Mouse (Mus musculus) lung, embryonic 14.5 days (tissue): Measurements from ENCODE around the gene Gm7579. TPM values are rescaled to one million over a fixed set of nuclear protein-coding genes. Genes with fewer than 3 reads are reported as not detected.
"Not testable (repeated sequence)": the region's sequence is repeated elsewhere in the genome, so short reads cannot be mapped to it uniquely, and the experiment has no call there.

Experiments used
- ATAC-seq: fragments of 200-750 bp; cut with Nextera tagmentation; 2 replicates; pipeline ENCODE4 v1.8.0; 2017; ENCODE audit warnings: mild to moderate bottlenecking, moderate TSS enrichment, moderate library complexity; ENCODE audit not compliant: insufficient read depth
- DNase-seq: peaks from one replicate; pipeline ENCODE4 v3.0.0-alpha.2; 2015
- H3K27ac ChIP-seq: fragments of 300-500 bp; sonication (generic); 2 replicates; pipeline ENCODE4 v1.5.1; 2014; ENCODE audit warnings: low read depth, mild to moderate bottlenecking, moderate library complexity
- H3K27me3 ChIP-seq: fragments of 300-500 bp; sonication (generic); 2 replicates; pipeline ENCODE4 v1.6.1; 2014; ENCODE audit warnings: low read length, control low read depth; ENCODE audit not compliant: insufficient read depth
- H3K36me3 ChIP-seq: fragments of 300-500 bp; sonication (generic); 2 replicates; pipeline ENCODE4 v1.6.1; 2014; ENCODE audit warnings: control low read depth; ENCODE audit not compliant: insufficient read depth
- H3K4me1 ChIP-seq: fragments of 300-500 bp; sonication (generic); 2 replicates; pipeline ENCODE4 v1.6.1; 2014; ENCODE audit warnings: antibody characterized with exemption, control low read depth; ENCODE audit not compliant: insufficient read depth
- H3K4me2 ChIP-seq: fragments of 300-500 bp; sonication (generic); 2 replicates; pipeline ENCODE4 v1.6.1; 2014; ENCODE audit warnings: mild to moderate bottlenecking
- H3K4me3 ChIP-seq: fragments of 300-500 bp; sonication (generic); 2 replicates; pipeline ENCODE4 v1.5.1; 2014; ENCODE audit warnings: low read depth, low read length
- H3K9ac ChIP-seq: fragments of 300-500 bp; sonication (generic); 2 replicates; pipeline ENCODE4 v1.6.1; 2014
- H3K9me3 ChIP-seq: fragments of 300-500 bp; sonication (generic); 2 replicates; pipeline ENCODE4 v1.6.1; 2016; ENCODE audit warnings: low read depth, low read length, control low read depth
- CTCF ChIP-seq: IDR thresholded peaks from 2 replicates; pipeline ENCODE4 v1.5.1; 2016; ENCODE audit warnings: antibody characterized with exemption, low read depth
- WGBS: fragments of 180-500 bp; shearing (Covaris S2); extraction: QIAGEN DNeasy Blood & Tissue Kit; methylation state at CpG from one replicate; pipeline ENCODE4 v1.1.7; 2014; 5-methylcytosine and 5-hydroxymethylcytosine counted together
- polyA plus RNA-seq: library from polyadenylated mRNA; unstranded; fragments of >200 nt; fragmentation: Nextera tagmentation; extraction: Ambion mirVana; gene quantifications from 2 replicates; pipeline ENCODE4 v1.2.1, GENCODE M21; 2014

Gene Gm7579
- polyA plus RNA-seq, 1 experiment from 2014 or later, result not detected

DNA sequence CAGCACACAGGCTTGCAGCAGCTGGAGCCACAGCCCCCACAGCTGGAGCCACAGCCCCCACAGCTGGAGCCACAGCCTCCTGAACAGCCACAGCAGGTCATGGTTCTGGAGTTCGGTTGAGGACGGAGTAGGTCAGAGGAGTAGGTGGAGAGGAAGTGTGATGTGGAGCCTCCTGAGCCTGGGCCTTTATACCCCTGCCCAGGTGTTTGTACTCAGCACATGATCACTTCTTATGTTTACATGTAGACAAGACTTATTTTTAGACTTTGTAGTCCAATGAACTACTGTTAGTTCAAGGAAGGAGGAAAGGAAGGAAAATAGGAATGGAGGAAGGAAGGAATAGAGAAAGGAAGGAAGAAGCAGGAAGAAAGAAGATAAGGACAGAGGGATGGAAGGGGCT lies 29.3 kb downstream of the Gm7579 start, which contains the start of gene Gm40460:
Gene Gm40460 (minus strand): TSS at position 101 of the 400 bp plus-strand sequence.
- no peaks in the 10 kb centered on the region for H3K4me1 ChIP-seq
- H3K36me3 ChIP-seq, result no peaks in the 10 kb centered on the region
- no peak within 1 kb of the TSS for H3K27ac ChIP-seq
- no peak within 1 kb of the TSS for H3K4me2 ChIP-seq
- H3K27me3 ChIP-seq, result no peaks in the 10 kb centered on the region
- DNase-seq, result no peak
- 25% methylated on average over 2 of the region's 2 CpGs for WGBS
- H3K9me3 ChIP-seq, result no peaks in the 10 kb centered on the region
- ATAC-seq, result no peak
- H3K4me3 ChIP-seq, result no peak within 1 kb of the TSS
- no peak within 1 kb of the TSS for H3K9ac ChIP-seq
- TF ChIP-seq CTCF, result no peak

DNA sequence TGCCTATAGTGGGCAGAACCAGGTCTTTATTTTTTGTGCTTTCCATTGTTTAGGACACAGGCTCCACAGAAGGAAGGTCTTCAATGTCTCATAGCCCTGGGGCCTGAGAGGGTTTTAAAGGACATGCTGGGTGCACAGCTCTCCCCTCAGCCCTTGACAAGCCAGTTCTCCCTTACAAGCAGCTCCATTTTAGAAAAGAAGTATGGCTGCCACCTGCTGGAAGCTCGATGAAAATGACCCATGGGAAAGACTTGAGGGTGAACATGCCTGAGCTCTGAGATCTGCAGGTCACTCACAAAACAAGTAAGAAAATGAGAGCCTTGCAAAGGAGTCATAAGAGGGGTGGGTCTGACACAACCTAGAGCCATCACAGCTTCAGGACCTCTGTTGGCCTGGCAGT lies 38.2 kb downstream of the Gm7579 start:
- peak; percentile 73 for DNase-seq
- Histone ChIP-seq H3K27me3 (no peaks in the 10 kb centered on the region), H3K9me3 (no peaks in the 10 kb centered on the region), H3K27ac (no peak overlapping the region), H3K4me2 (no peak overlapping the region), H3K9ac (no peak overlapping the region), H3K4me1 (no peaks in the 10 kb centered on the region), H3K36me3 (no peaks in the 10 kb centered on the region), H3K4me3 (no peak overlapping the region)
- WGBS, result 0% methylated on average over 1 of the region's 1 CpGs
- peak; percentile 68 for TF ChIP-seq CTCF
- no peak for ATAC-seq

DNA sequence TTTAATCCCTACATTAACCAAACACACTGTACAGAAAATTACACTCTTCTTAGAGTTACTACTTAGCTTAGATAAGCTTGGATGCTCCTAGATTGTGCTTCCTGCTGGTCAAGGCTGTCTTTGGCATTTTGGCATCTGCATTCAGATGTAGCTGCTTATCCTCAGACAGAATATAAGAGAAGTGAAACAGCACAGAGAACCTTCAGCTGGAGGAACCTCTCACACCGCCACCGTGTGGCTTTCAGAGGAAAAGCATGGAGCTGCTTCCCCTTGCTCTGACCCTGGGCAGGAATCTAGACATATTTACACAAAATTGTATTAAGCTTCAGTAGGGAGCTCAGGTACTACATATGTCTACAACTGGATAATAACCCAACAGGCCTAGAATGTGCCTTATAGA lies 43.9 kb downstream of the Gm7579 start:
- Histone ChIP-seq H3K4me3 (no peak overlapping the region), H3K27ac (no peak overlapping the region), H3K27me3 (no peaks in the 10 kb centered on the region), H3K4me2 (no peak overlapping the region), H3K9ac (no peak overlapping the region), H3K36me3 (no peaks in the 10 kb centered on the region), H3K9me3 (no peaks in the 10 kb centered on the region), H3K4me1 (no peaks in the 10 kb centered on the region)
- TF ChIP-seq CTCF, result peak; percentile 78
- ATAC-seq (no peak), DNase-seq (peak; percentile 73)
- 0% methylated on average over 2 of the region's 2 CpGs for WGBS

DNA sequence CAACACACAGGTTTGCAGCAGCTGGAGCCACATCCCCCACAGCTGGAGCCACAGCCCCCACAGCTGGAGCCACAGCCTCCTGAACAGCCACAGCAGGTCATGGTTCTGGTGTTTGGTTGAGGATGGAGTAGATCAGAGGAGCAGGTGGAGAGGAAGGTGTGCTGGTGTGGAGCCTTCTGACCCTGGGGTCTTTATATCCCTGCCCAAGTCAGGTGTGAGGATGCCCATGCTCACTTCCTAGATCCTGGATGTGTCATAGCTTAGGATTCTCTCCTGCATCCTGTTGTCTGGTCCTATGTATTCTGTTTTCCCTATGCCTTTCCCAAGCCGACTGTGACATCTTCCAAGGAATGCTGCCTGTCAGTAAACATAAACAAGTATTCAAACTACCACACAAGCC lies 46.6 kb downstream of the Gm7579 start, which contains the start of gene Gm2431:
Gene Gm2431 (minus strand): TSS at position 101 of the 400 bp plus-strand sequence.
- H3K9ac ChIP-seq, H3K27ac ChIP-seq, DNase-seq, H3K4me2 ChIP-seq, H3K9me3 ChIP-seq, ATAC-seq, H3K4me1 ChIP-seq, H3K27me3 ChIP-seq, H3K36me3 ChIP-seq, H3K4me3 ChIP-seq: not testable (repeated sequence)
- 28% methylated on average over 1 of the region's 1 CpGs for WGBS

Other genes starting within 250 kb of the Gm7579 start
- 76.2 and 78.4 TPM in 2 replicates for gene Mob2, start 150.8 kb upstream of the Gm7579 start, polyA plus RNA-seq
- gene Dusp8, start 116.0 kb upstream of the Gm7579 start, polyA plus RNA-seq, result 1.8 and 1.9 TPM in 2 replicates
- gene Gm45618, start 91.1 kb upstream of the Gm7579 start, polyA plus RNA-seq, result not detected in 2 replicates
- not detected in 2 replicates for gene Gm39115, start 75.8 kb upstream of the Gm7579 start, polyA plus RNA-seq
- gene Gm45337, start 67.3 kb upstream of the Gm7579 start, polyA plus RNA-seq, result not detected in 2 replicates
- gene Gm29735, start 54.7 kb upstream of the Gm7579 start, polyA plus RNA-seq, result not detected in 2 replicates
- not detected in 2 replicates for gene Gm4553, start 46.1 kb upstream of the Gm7579 start, polyA plus RNA-seq
- not detected in 2 replicates for gene Krtap5-2, start 35.9 kb upstream of the Gm7579 start, polyA plus RNA-seq
- not detected in 2 replicates for gene Gm10153, start 21.5 kb upstream of the Gm7579 start, polyA plus RNA-seq
- not detected in 2 replicates for gene Krtap5-3, start 10.5 kb upstream of the Gm7579 start, polyA plus RNA-seq
- not detected in 2 replicates for gene Krtap5-5, start 18.1 kb downstream of the Gm7579 start, polyA plus RNA-seq
- gene Gm40460, start 29.2 kb downstream of the Gm7579 start, polyA plus RNA-seq, result not detected in 2 replicates
- gene Gm2431, start 46.5 kb downstream of the Gm7579 start, polyA plus RNA-seq, result not detected in 2 replicates
- gene Gm4559, start 62.5 kb downstream of the Gm7579 start, polyA plus RNA-seq, result not detected in 2 replicates
- gene Krtap5-1, start 85.3 kb downstream of the Gm7579 start, polyA plus RNA-seq, result not detected in 2 replicates
- not detected in 2 replicates for gene Krtap5-4, start 91.7 kb downstream of the Gm7579 start, polyA plus RNA-seq
- 3.4 and 4.0 TPM in 2 replicates for gene Ifitm10, start 161.9 kb downstream of the Gm7579 start, polyA plus RNA-seq
- gene Gm49369, start 170.8 kb downstream of the Gm7579 start, polyA plus RNA-seq, result 3.0 TPM in 1 of 2 replicates, not detected in the other
- gene Ctsd, start 176.2 kb downstream of the Gm7579 start, polyA plus RNA-seq, result 239 and 240 TPM in 2 replicates
- gene Syt8, start 223.0 kb downstream of the Gm7579 start, polyA plus RNA-seq, result not detected in 2 replicates
- 0.86 and 1.6 TPM in 2 replicates for gene Tnni2, start 229.9 kb downstream of the Gm7579 start, polyA plus RNA-seq
- 98.0 and 99.6 TPM in 2 replicates for gene Lsp1, start 248.9 kb downstream of the Gm7579 start, polyA plus RNA-seq